Mouse (Mus musculus): Measurements from ENCODE around the gene Ets2. TPM values are rescaled to one million over a fixed set of nuclear protein-coding genes. Genes with fewer than 3 reads are reported as not detected.

Gene Ets2
- polyA plus RNA-seq, 1 experiment from 2014 or later = 30.6 TPM

GRCm38 (mm10) chr16:95717631-95718030, 15.8 kb downstream of the Ets2 start:
- Histone ChIP-seq H3K27me3 (replicated peaks) (no peaks in the 10 kb centered on the region), H3K27ac (replicated peaks) (no peak overlapping the region), H3K4me2 (no peak overlapping the region), H3K9ac (replicated peaks) (no peak overlapping the region), H3K36me3 (peaks cover 82% of the 10 kb centered on the region), H3K4me3 (replicated peaks) (no peak overlapping the region), H3K4me1 (no peaks in the 10 kb centered on the region), H3K9me3 (replicated peaks) (peaks cover 5% of the 10 kb centered on the region; the same call in 1 of the 2 replicates)
- no peak for ATAC-seq (ENCODE audit: low FRiP score)
- 95% methylated on average over 6 of the region's 6 CpGs for WGBS

GRCm38 (mm10) chr16:95718119-95718518, 16.2 kb downstream of the Ets2 start:
- H3K9ac ChIP-seq (replicated peaks) = no peak overlapping the region
- peaks cover 5% of the 10 kb centered on the region; the same call in 1 of the 2 replicates for H3K9me3 ChIP-seq (replicated peaks)
- H3K4me2 ChIP-seq = no peak overlapping the region
- no peak overlapping the region for H3K4me3 ChIP-seq (replicated peaks)
- H3K27ac ChIP-seq (replicated peaks) = no peak overlapping the region
- H3K27me3 ChIP-seq (replicated peaks) = no peaks in the 10 kb centered on the region
- peaks cover 82% of the 10 kb centered on the region for H3K36me3 ChIP-seq
- WGBS = 95% methylated on average over 4 of the region's 4 CpGs
- no peak for ATAC-seq (ENCODE audit: low FRiP score)
- no peaks in the 10 kb centered on the region for H3K4me1 ChIP-seq

- 96% methylated on average over 8 of the region's 8 CpGs for WGBS
- H3K27me3 ChIP-seq (replicated peaks) = no peaks in the 10 kb centered on the region
- no peak overlapping the region for H3K27ac ChIP-seq (replicated peaks)
- H3K9ac ChIP-seq (replicated peaks) = no peak overlapping the region
- H3K4me3 ChIP-seq (replicated peaks) = no peak overlapping the region
- H3K4me1 ChIP-seq = no peaks in the 10 kb centered on the region
- peaks cover 62% of the 10 kb centered on the region for H3K36me3 ChIP-seq
- H3K9me3 ChIP-seq (replicated peaks) = peaks cover 5% of the 10 kb centered on the region; the same call in 1 of the 2 replicates
- no peak overlapping the region for H3K4me2 ChIP-seq
- ATAC-seq (ENCODE audit: low FRiP score) = no peak
Observed at GRCm38 (mm10) chr16:95720532-95720931, 18.7 kb downstream of the Ets2 start.

- no peak overlapping the region for H3K9ac ChIP-seq (replicated peaks)
- ATAC-seq (ENCODE audit: low FRiP score) = no peak
- 90% methylated on average over 2 of the region's 2 CpGs for WGBS
- H3K4me1 ChIP-seq = no peaks in the 10 kb centered on the region
- H3K9me3 ChIP-seq (replicated peaks) = peaks cover 5% of the 10 kb centered on the region; the same call in 1 of the 2 replicates
- no peak overlapping the region for H3K4me3 ChIP-seq (replicated peaks)
- H3K4me2 ChIP-seq = no peak overlapping the region
- H3K36me3 ChIP-seq = peaks cover 25% of the 10 kb centered on the region
- no peak overlapping the region for H3K27ac ChIP-seq (replicated peaks)
- no peaks in the 10 kb centered on the region for H3K27me3 ChIP-seq (replicated peaks)
Observed at GRCm38 (mm10) chr16:95724251-95724650, 22.4 kb downstream of the Ets2 start.

GRCm38 (mm10) chr16:95724776-95725175, 22.9 kb downstream of the Ets2 start:
- Histone ChIP-seq H3K9ac (replicated peaks) (no peak overlapping the region), H3K27me3 (replicated peaks) (no peaks in the 10 kb centered on the region), H3K4me3 (replicated peaks) (no peak overlapping the region), H3K4me2 (no peak overlapping the region), H3K9me3 (replicated peaks) (peaks cover 5% of the 10 kb centered on the region; the same call in 1 of the 2 replicates), H3K27ac (replicated peaks) (no peak overlapping the region), H3K36me3 (peaks cover 21% of the 10 kb centered on the region), H3K4me1 (no peaks in the 10 kb centered on the region)
- WGBS = 89% methylated on average over 5 of the region's 5 CpGs
- no peak for ATAC-seq (ENCODE audit: low FRiP score)

GRCm38 (mm10) chr16:95726802-95727201, 24.9 kb downstream of the Ets2 start:
- ATAC-seq (ENCODE audit: low FRiP score) = no peak
- Histone ChIP-seq H3K36me3 (peaks cover 2% of the 10 kb centered on the region; the same call in 1 of the 2 replicates), H3K27ac (replicated peaks) (no peak overlapping the region), H3K4me3 (replicated peaks) (no peak overlapping the region), H3K27me3 (replicated peaks) (no peaks in the 10 kb centered on the region), H3K9me3 (replicated peaks) (no peaks in the 10 kb centered on the region), H3K9ac (replicated peaks) (no peak overlapping the region), H3K4me2 (no peak overlapping the region), H3K4me1 (no peaks in the 10 kb centered on the region)
- 96% methylated on average over 4 of the region's 4 CpGs for WGBS

GRCm38 (mm10) chr16:95728453-95729435, 26.9 kb downstream of the Ets2 start:
- Histone ChIP-seq H3K9ac (replicated peaks) (no peak overlapping the region), H3K36me3 (no peaks in the 10 kb centered on the region), H3K4me1 (no peaks in the 10 kb centered on the region), H3K27ac (replicated peaks) (no peak overlapping the region), H3K9me3 (replicated peaks) (no peaks in the 10 kb centered on the region), H3K4me2 (no peak overlapping the region), H3K27me3 (replicated peaks) (no peaks in the 10 kb centered on the region), H3K4me3 (replicated peaks) (no peak overlapping the region)
- ATAC-seq (ENCODE audit: low FRiP score) = no peak
- WGBS = 83% methylated on average over 10 of the region's 10 CpGs

- no peaks in the 10 kb centered on the region for H3K27me3 ChIP-seq (replicated peaks)
- no peak for ATAC-seq (ENCODE audit: low FRiP score)
Observed at GRCm38 (mm10) chr16:95729775-95730174, 27.9 kb downstream of the Ets2 start.

GRCm38 (mm10) chr16:95734785-95735184, 32.9 kb downstream of the Ets2 start:
- no peak overlapping the region for H3K27ac ChIP-seq (replicated peaks)
- H3K27me3 ChIP-seq (replicated peaks) = no peaks in the 10 kb centered on the region
- H3K4me2 ChIP-seq = no peak overlapping the region
- no peak overlapping the region for H3K4me3 ChIP-seq (replicated peaks)
- H3K4me1 ChIP-seq = no peaks in the 10 kb centered on the region
- no peak overlapping the region for H3K9ac ChIP-seq (replicated peaks)
- no peaks in the 10 kb centered on the region for H3K36me3 ChIP-seq
- WGBS = 84% methylated on average over 2 of the region's 2 CpGs
- H3K9me3 ChIP-seq (replicated peaks) = no peaks in the 10 kb centered on the region
- ATAC-seq (ENCODE audit: low FRiP score) = no peak

More at GRCm38 (mm10) chr16:95729775-95730174, 27.9 kb downstream of the Ets2 start:
- H3K27ac ChIP-seq (replicated peaks) = no peak overlapping the region
- no peaks in the 10 kb centered on the region for H3K4me1 ChIP-seq
- no peak overlapping the region for H3K4me2 ChIP-seq
- H3K4me3 ChIP-seq (replicated peaks) = no peak overlapping the region
- H3K36me3 ChIP-seq = no peaks in the 10 kb centered on the region
- H3K9ac ChIP-seq (replicated peaks) = no peak overlapping the region
- 78% methylated on average over 6 of the region's 6 CpGs for WGBS
- H3K9me3 ChIP-seq (replicated peaks) = no peaks in the 10 kb centered on the region

GRCm38 (mm10) chr16:95736059-95736458, 34.2 kb downstream of the Ets2 start:
- ATAC-seq (ENCODE audit: low FRiP score) = no peak
- Histone ChIP-seq H3K4me1 (peaks cover under 1% of the 10 kb centered on the region; the same call in 1 of the 2 replicates), H3K27me3 (replicated peaks) (no peaks in the 10 kb centered on the region), H3K4me2 (no peak overlapping the region), H3K9ac (replicated peaks) (no peak overlapping the region), H3K4me3 (replicated peaks) (no peak overlapping the region), H3K27ac (replicated peaks) (no peak overlapping the region), H3K9me3 (replicated peaks) (no peaks in the 10 kb centered on the region), H3K36me3 (no peaks in the 10 kb centered on the region)

- Histone ChIP-seq H3K9ac (replicated peaks) (no peak overlapping the region), H3K27me3 (replicated peaks) (no peaks in the 10 kb centered on the region), H3K36me3 (no peaks in the 10 kb centered on the region), H3K4me3 (replicated peaks) (no peak overlapping the region), H3K4me1 (peaks cover 4% of the 10 kb centered on the region; the same call in 1 of the 2 replicates), H3K27ac (replicated peaks) (no peak overlapping the region), H3K4me2 (no peak overlapping the region), H3K9me3 (replicated peaks) (no peaks in the 10 kb centered on the region)
- ATAC-seq (ENCODE audit: low FRiP score) = no peak
- WGBS = 85% methylated on average over 6 of the region's 6 CpGs
Observed at GRCm38 (mm10) chr16:95736470-95736869, 34.6 kb downstream of the Ets2 start.

- Histone ChIP-seq H3K27me3 (replicated peaks) (no peaks in the 10 kb centered on the region), H3K9me3 (replicated peaks) (no peaks in the 10 kb centered on the region), H3K36me3 (no peaks in the 10 kb centered on the region), H3K9ac (replicated peaks) (no peak overlapping the region), H3K4me2 (no peak overlapping the region), H3K4me3 (replicated peaks) (no peak overlapping the region), H3K4me1 (peaks cover 6% of the 10 kb centered on the region; the same call in 1 of the 2 replicates), H3K27ac (replicated peaks) (no peak overlapping the region)
- WGBS = 47% methylated on average over 6 of the region's 6 CpGs
- ATAC-seq (ENCODE audit: low FRiP score) = no peak
Observed at GRCm38 (mm10) chr16:95739522-95739921, 37.6 kb downstream of the Ets2 start.
